Mouse (Mus musculus): ENCODE measurements around the gene Fndc8. TPM values are rescaled to one million over a fixed set of nuclear protein-coding genes. Genes with fewer than 3 reads are reported as not detected.

Gene Fndc8
- total and polyA plus RNA-seq, 3 experiments: 0.08 to 0.36 TPM; not detected in 1

DNA sequence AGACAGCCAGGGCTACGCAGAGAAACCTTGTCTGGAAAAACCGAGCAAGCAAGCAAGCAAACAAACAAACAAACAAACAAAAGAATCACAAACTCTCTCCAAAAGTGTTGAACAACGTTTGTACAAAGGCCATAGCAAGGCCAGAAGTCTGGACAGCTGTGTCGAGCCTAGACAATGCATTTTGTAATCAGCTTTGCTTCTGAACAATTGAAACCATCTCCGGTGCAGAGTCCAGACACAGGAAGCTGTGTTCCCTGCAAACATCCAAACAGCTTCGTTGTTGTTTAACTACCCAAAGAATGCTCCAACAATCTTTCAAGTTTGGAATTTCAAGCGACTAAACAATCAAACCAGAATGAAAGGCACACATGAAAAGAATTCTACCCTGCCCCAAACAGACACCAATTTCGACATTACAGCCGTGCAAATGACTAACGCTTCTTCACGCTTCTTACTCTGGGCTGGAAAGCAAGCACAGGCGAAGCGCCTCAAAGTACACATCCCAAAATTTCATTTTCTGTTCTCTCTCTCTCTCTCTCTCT, 34.5 kb upstream of the Fndc8 start:
- H3K27me3 ChIP-seq (replicated peaks): no peaks in the 10 kb centered on the region
- no peak for TF ChIP-seq E2F4 (IDR thresholded peaks at IDR 0.05; ENCODE audit: insufficient replicate concordance, low read depth, low read length)
- TF ChIP-seq PAX5 (IDR thresholded peaks at IDR 0.05; ENCODE audit: low read length): no peak
- TF ChIP-seq MEF2A (IDR thresholded peaks at IDR 0.05; ENCODE audit: borderline replicate concordance, low read depth, low read length): no peak
- TF ChIP-seq MAZ (IDR thresholded peaks at IDR 0.05; ENCODE audit: low read depth, low read length): no peak
- no peak for TF ChIP-seq ZKSCAN1 (IDR thresholded peaks at IDR 0.05; ENCODE audit: borderline replicate concordance, low read depth, low read length)
- H3K4me1 ChIP-seq (ENCODE audit: control insufficient read depth in 1 of 2, insufficient read depth in 2 of 2): no peaks in the 10 kb centered on the region; a peak in 1 of 4 replicates
- no peak for DNase-seq (ENCODE audit: extremely low read depth)
- in situ Hi-C loops (cut with MboI; ENCODE audit: low pct_ligation_motif_present, low pct_unique_long_range_greater_than_20kb, low sequenced_read_pairs) (no loop called here), dilution Hi-C loops (cut with MboI; ENCODE audit: extremely low pct_ligation_motif_present, extremely low pct_unique_long_range_greater_than_20kb, low sequenced_read_pairs) (no loop called here)
- no peaks in the 10 kb centered on the region for H3K36me3 ChIP-seq (replicated peaks in 1 of 2; ENCODE audit: control insufficient read depth in 1 of 2, insufficient read depth in 1 of 2, low read length in 1 of 2)
- H3K9ac ChIP-seq (ENCODE audit: insufficient read depth, low read depth): no peak overlapping the region
- no peak overlapping the region for H3K4me2 ChIP-seq (ENCODE audit: insufficient read depth, low read depth, poor library complexity, severe bottlenecking)
- H3K79me2 ChIP-seq (replicated peaks; ENCODE audit: control insufficient read depth, extremely low read depth, insufficient read depth, poor library complexity, severe bottlenecking): peaks cover 14% of the 10 kb centered on the region; the same call in 1 of the 2 replicates
- no peak overlapping the region for H3K4me3 ChIP-seq (replicated peaks in 1 of 3; ENCODE audit: low read depth in 2 of 3, low read length in 2 of 3, poor library complexity in 1 of 3)
- H3K27ac ChIP-seq (ENCODE audit: insufficient read depth, low read depth): no peak overlapping the region
- no peaks in the 10 kb centered on the region for H3K9me3 ChIP-seq (replicated peaks; ENCODE audit: low read length)

DNA sequence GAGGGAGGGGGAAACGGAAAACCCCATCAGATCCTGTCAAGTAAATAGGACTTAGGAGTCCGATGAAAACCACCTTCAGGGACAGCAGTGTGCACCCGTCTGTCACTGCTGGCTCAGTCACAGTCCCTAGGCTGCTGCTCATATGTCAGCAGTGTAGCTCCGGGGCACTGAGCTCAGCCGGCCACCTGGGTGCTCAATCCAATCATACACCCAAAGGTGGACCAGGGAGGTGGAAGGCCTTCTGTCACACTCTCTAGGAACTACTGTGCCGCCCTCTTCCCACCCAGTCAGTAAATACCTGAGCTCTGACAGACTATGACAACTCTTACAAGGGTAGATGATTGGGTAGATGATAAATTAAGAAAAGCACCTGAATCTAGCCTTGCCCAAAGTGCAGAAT, 31.2 kb upstream of the Fndc8 start:
- H3K9me3 ChIP-seq (replicated peaks; ENCODE audit: low read length): no peaks in the 10 kb centered on the region
- H3K27ac ChIP-seq (ENCODE audit: insufficient read depth, low read depth): no peak overlapping the region
- in situ Hi-C loops (cut with MboI; ENCODE audit: low pct_ligation_motif_present, low pct_unique_long_range_greater_than_20kb, low sequenced_read_pairs): no loop called here
- H3K27me3 ChIP-seq (replicated peaks): no peaks in the 10 kb centered on the region
- DNase-seq (ENCODE audit: extremely low read depth): no peak
- H3K4me3 ChIP-seq (replicated peaks in 1 of 3; ENCODE audit: low read depth in 2 of 3, low read length in 2 of 3, poor library complexity in 1 of 3): no peak overlapping the region
- no peak overlapping the region for H3K9ac ChIP-seq (ENCODE audit: insufficient read depth, low read depth)
- no peak for TF ChIP-seq RAD21 (IDR thresholded peaks at IDR 0.05; ENCODE audit: low read depth, low read length)
- TF ChIP-seq SMC3 (IDR thresholded peaks at IDR 0.05; ENCODE audit: low read depth, low read length): no peak
- TF ChIP-seq MAX (IDR thresholded peaks at IDR 0.05; ENCODE audit: low read length): no peak
- TF ChIP-seq NELFE (IDR thresholded peaks at IDR 0.05; ENCODE audit: low read depth, low read length): no peak
- no peak for TF ChIP-seq ZMIZ1 (IDR thresholded peaks at IDR 0.05; ENCODE audit: low read depth, low read length)
- no peak for TF ChIP-seq GABPA (IDR thresholded peaks at IDR 0.05; ENCODE audit: insufficient replicate concordance, low read depth, low read length)
- no peak for TF ChIP-seq MAZ (IDR thresholded peaks at IDR 0.05; ENCODE audit: low read depth, low read length)
- TF ChIP-seq USF2 (conservative IDR thresholded peaks at IDR 0.05; ENCODE audit: low read depth, low read length): no peak
- TF ChIP-seq MAFK (IDR thresholded peaks at IDR 0.05; ENCODE audit: insufficient replicate concordance, low read length): no peak
- no peak for TF ChIP-seq SIN3A (IDR thresholded peaks at IDR 0.05; ENCODE audit: low read length)
- no peak for TF ChIP-seq POLR2AphosphoS2 (IDR thresholded peaks at IDR 0.05; ENCODE audit: low read depth, low read length)
- TF ChIP-seq E2F4 (IDR thresholded peaks at IDR 0.05; ENCODE audit: insufficient replicate concordance, low read depth, low read length): no peak
- no peak for TF ChIP-seq MYC (IDR thresholded peaks at IDR 0.05; ENCODE audit: low read depth, low read length)
- no peak for TF ChIP-seq TCF12 (IDR thresholded peaks at IDR 0.05; ENCODE audit: low read depth, low read length)
- TF ChIP-seq BHLHE40 (IDR thresholded peaks at IDR 0.05; ENCODE audit: low read depth, low read length): no peak
- no peak for TF ChIP-seq CHD2 (IDR thresholded peaks at IDR 0.05; ENCODE audit: low read length)
- no peak for TF ChIP-seq HCFC1 (IDR thresholded peaks at IDR 0.05; ENCODE audit: low read depth, low read length)
- TF ChIP-seq UBTF (IDR thresholded peaks at IDR 0.05; ENCODE audit: low read depth, low read length): no peak
- dilution Hi-C loops (cut with MboI; ENCODE audit: extremely low pct_ligation_motif_present, extremely low pct_unique_long_range_greater_than_20kb, low sequenced_read_pairs): no loop called here
- no peak overlapping the region for H3K4me2 ChIP-seq (ENCODE audit: insufficient read depth, low read depth, poor library complexity, severe bottlenecking)
- H3K36me3 ChIP-seq (replicated peaks in 1 of 2; ENCODE audit: control insufficient read depth in 1 of 2, insufficient read depth in 1 of 2, low read length in 1 of 2): no peaks in the 10 kb centered on the region
- H3K4me1 ChIP-seq (ENCODE audit: control insufficient read depth in 1 of 2, insufficient read depth in 2 of 2): peaks cover under 1 to 2% of the 10 kb centered on the region in 2 experiments; a peak in 1 of 4 replicates
- H3K79me2 ChIP-seq (replicated peaks; ENCODE audit: control insufficient read depth, extremely low read depth, insufficient read depth, poor library complexity, severe bottlenecking): peaks cover 9% of the 10 kb centered on the region; the same call in 1 of the 2 replicates

Measured in CH12.LX (cell line).